Mouse (Mus musculus): ENCODE results near the gene Rap1gap2. TPM values are rescaled to one million over a fixed set of nuclear protein-coding genes. Genes with fewer than 3 reads are reported as not detected.
A peak's percentile ranks its signal among the peaks of the same experiment; 100 is the strongest.

Gene Rap1gap2
- 2.1 and 2.4 TPM in 2 replicates for polyA plus RNA-seq (2015; fragmentation: Nextera tagmentation; extraction: Ambion mirVana)

- peaks cover 53% of the 10 kb centered on the region for H3K27me3 ChIP-seq
Measured at GRCm38 (mm10) chr11:74610545-74611176, at the start of gene Rap1gap2. TSS of gene Rap1gap2 (minus strand) at chr11:74610915.

DNA sequence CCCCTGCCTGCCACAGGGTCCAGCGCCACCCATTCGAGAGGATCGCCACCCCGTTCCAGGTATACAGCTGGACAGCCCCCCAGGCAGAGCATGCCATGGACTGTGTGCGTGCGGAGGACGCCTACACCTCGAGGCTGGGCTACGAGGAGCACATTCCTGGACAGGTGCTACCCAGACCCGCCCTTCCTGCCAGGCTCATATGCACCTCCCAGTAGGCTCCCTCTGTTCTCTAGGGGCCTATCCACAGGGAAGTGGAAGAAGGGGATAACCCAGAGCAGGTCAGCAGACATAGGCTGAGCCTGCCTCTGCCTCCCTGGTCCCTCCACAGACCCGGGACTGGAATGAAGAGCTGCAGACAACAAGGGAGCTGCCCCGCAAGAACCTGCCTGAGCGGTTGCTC, 49.6 kb upstream of the Rap1gap2 start:
- H3K9me3 ChIP-seq, result no peaks in the 10 kb centered on the region
- WGBS, result 92% methylated on average over 13 of the region's 13 CpGs

More at GRCm38 (mm10) chr11:74610545-74611176, at the start of gene Rap1gap2:
- H3K4me3 ChIP-seq, result peak within 1 kb of the TSS; percentile 32
- no peak within 1 kb of the TSS for H3K9ac ChIP-seq
- H3K36me3 ChIP-seq, result no peaks in the 10 kb centered on the region
- peaks cover 5% of the 10 kb centered on the region; the same call in 1 of the 2 replicates for H3K4me1 ChIP-seq
- no peak for ATAC-seq (ENCODE audit: borderline replicate concordance, extremely low read depth, low FRiP score, low TSS enrichment)
- no peak within 1 kb of the TSS for H3K27ac ChIP-seq
- 3% methylated on average over 50 of the region's 50 CpGs for WGBS
- H3K4me2 ChIP-seq, result peak within 1 kb of the TSS; percentile 59
- no peaks in the 10 kb centered on the region for H3K9me3 ChIP-seq

DNA sequence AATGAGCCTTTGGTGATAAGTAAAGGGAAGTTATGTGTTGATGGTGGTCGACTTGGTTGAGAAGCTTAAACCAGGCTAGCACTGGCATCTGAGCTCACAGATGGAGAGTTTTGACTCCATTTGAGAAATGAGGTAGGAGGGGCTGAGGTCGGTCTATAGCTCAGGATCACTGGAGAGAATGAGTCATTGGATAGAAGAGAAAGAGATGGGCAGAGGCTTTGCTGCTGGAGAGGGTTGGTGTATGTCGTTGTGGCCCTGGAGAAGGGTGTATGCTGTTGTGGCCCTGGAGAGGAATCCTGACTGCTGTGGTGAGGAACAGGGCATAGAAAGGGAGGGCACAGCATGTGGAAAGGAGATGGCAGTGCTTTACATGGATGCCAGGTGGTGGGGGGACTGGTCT, 45.2 kb upstream of the Rap1gap2 start:
- 74% methylated on average over 3 of the region's 3 CpGs for WGBS
- Histone ChIP-seq H3K4me3 (no peak overlapping the region), H3K4me1 (peaks cover 11% of the 10 kb centered on the region), H3K27me3 (no peaks in the 10 kb centered on the region), H3K9me3 (no peaks in the 10 kb centered on the region), H3K36me3 (peaks cover 39% of the 10 kb centered on the region), H3K4me2 (no peak overlapping the region), H3K9ac (no peak overlapping the region), H3K27ac (no peak overlapping the region)
- ATAC-seq (ENCODE audit: borderline replicate concordance, extremely low read depth, low FRiP score, low TSS enrichment), result no peak

More for the DNA sequence above, 49.6 kb upstream of the Rap1gap2 start:
- ATAC-seq (ENCODE audit: borderline replicate concordance, extremely low read depth, low FRiP score, low TSS enrichment), result no peak
- H3K4me2 ChIP-seq, result no peak overlapping the region
- no peaks in the 10 kb centered on the region for H3K27me3 ChIP-seq
- H3K4me3 ChIP-seq, result no peak overlapping the region
- H3K4me1 ChIP-seq, result no peaks in the 10 kb centered on the region
- peaks cover 74% of the 10 kb centered on the region for H3K36me3 ChIP-seq
- H3K27ac ChIP-seq, result no peak overlapping the region
- H3K9ac ChIP-seq, result no peak overlapping the region

DNA sequence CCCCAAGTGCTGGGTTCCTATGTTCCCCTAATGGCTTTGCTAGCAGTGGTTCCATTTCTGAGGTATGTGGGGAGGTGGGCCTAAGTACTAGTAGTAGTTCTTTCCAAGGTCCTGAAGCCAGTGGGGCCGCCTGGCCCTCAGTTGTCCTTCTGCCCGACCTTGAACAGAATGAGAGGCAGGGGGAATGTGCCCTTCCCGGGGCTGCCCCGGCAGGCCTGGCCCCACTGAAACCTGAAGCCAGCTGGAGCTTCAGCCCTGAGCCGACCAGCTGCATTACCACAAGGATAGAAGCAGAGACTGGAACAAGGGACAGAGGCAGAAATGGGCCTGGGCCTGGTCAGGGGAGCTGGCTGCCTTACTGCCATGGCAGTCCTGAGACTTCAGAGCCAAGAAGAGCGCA, 42.7 kb upstream of the Rap1gap2 start:
- H3K36me3 ChIP-seq, result peaks cover 14% of the 10 kb centered on the region
- no peak overlapping the region for H3K4me2 ChIP-seq
- 55% methylated on average over 6 of the region's 6 CpGs for WGBS
- H3K27ac ChIP-seq, result no peak overlapping the region
- no peak for ATAC-seq (ENCODE audit: borderline replicate concordance, extremely low read depth, low FRiP score, low TSS enrichment)
- H3K4me3 ChIP-seq, result no peak overlapping the region
- H3K9me3 ChIP-seq, result no peaks in the 10 kb centered on the region
- no peaks in the 10 kb centered on the region for H3K27me3 ChIP-seq
- peaks cover 23% of the 10 kb centered on the region for H3K4me1 ChIP-seq
- H3K9ac ChIP-seq, result no peak overlapping the region

- ATAC-seq (ENCODE audit: borderline replicate concordance, extremely low read depth, low FRiP score, low TSS enrichment), result no peak
- H3K9ac ChIP-seq, result no peak overlapping the region
Measured at GRCm38 (mm10) chr11:74652791-74653191, 42.1 kb upstream of the Rap1gap2 start.

GRCm38 (mm10) chr11:74650576-74651100, 39.9 kb upstream of the Rap1gap2 start:
- no peak for ATAC-seq (ENCODE audit: borderline replicate concordance, extremely low read depth, low FRiP score, low TSS enrichment)
- 48% methylated on average over 4 of the region's 4 CpGs for WGBS
- H3K4me1 ChIP-seq, result peaks cover 23% of the 10 kb centered on the region

More at GRCm38 (mm10) chr11:74652791-74653191, 42.1 kb upstream of the Rap1gap2 start:
- H3K4me2 ChIP-seq, result no peak overlapping the region
- H3K9me3 ChIP-seq, result no peaks in the 10 kb centered on the region
- no peaks in the 10 kb centered on the region for H3K27me3 ChIP-seq
- 89% methylated on average over 4 of the region's 4 CpGs for WGBS
- no peak overlapping the region for H3K27ac ChIP-seq
- H3K36me3 ChIP-seq, result peaks cover 8% of the 10 kb centered on the region
- H3K4me1 ChIP-seq, result peaks cover 23% of the 10 kb centered on the region
- no peak overlapping the region for H3K4me3 ChIP-seq

GRCm38 (mm10) chr11:74649647-74650551, 39.2 kb upstream of the Rap1gap2 start:
- H3K27me3 ChIP-seq, result no peaks in the 10 kb centered on the region
- peak overlapping the region; percentile 80 for H3K9ac ChIP-seq
- peaks cover 23% of the 10 kb centered on the region for H3K4me1 ChIP-seq
- H3K4me3 ChIP-seq, result peak overlapping the region; percentile 100
- no peaks in the 10 kb centered on the region for H3K36me3 ChIP-seq
- WGBS, result under 1% methylated on average over 53 of the region's 53 CpGs
- peak overlapping the region; percentile 65 for H3K27ac ChIP-seq
- peak overlapping the region; percentile 90 for H3K4me2 ChIP-seq
- peak; percentile 31; the same call in 1 of the 2 replicates for ATAC-seq (ENCODE audit: borderline replicate concordance, extremely low read depth, low FRiP score, low TSS enrichment)
- no peaks in the 10 kb centered on the region for H3K9me3 ChIP-seq

More at GRCm38 (mm10) chr11:74650576-74651100, 39.9 kb upstream of the Rap1gap2 start:
- H3K4me2 ChIP-seq, result peak overlapping the region; percentile 90
- H3K36me3 ChIP-seq, result no peaks in the 10 kb centered on the region
- 0 out of 2 replicates have a peak overlapping the region, but pooled peaks have one; percentile 5 for H3K27ac ChIP-seq
- H3K4me3 ChIP-seq, result peak overlapping the region; percentile 100
- H3K9ac ChIP-seq, result peak overlapping the region; percentile 80
- no peaks in the 10 kb centered on the region for H3K27me3 ChIP-seq
- H3K9me3 ChIP-seq, result no peaks in the 10 kb centered on the region

DNA sequence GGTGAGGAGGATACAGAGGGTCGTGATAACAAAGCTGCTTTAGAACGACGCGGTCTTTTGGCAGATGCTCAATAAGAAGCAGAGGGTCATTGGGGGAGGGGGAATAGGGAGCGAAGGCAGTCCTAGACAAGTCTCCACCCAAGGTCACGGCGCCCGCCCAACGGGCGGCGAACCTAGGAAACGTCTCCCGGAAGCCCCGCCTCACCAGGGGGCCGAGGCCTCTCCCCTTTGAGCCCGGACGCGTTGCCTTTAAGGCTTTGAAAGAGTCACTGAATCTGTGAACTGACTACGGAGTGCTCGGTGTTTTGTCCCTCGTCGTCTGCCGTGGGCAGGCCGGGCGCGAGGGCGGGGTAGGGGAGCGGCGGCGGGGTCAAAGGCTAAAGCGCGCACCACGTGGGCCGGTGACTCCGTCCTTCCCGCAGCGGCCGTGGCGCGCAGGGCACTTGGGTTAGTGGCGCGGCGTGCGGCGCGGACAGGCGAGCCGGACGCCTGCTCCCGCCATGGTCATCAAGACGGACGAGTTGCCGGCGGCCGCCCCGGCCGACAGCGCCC, 38.5 kb upstream of the Rap1gap2 start, which contains the start of gene Cluh:
Gene Cluh (plus strand): TSS at position 401 of the 552 bp plus-strand sequence.
- peak within 1 kb of the TSS; percentile 80 for H3K9ac ChIP-seq
- under 1% methylated on average over 58 of the region's 58 CpGs for WGBS
- H3K36me3 ChIP-seq, result no peaks in the 10 kb centered on the region
- H3K4me3 ChIP-seq, result peak within 1 kb of the TSS; percentile 100
- no peaks in the 10 kb centered on the region for H3K9me3 ChIP-seq
- peak; percentile 92 for ATAC-seq (ENCODE audit: borderline replicate concordance, extremely low read depth, low FRiP score, low TSS enrichment)
- H3K27me3 ChIP-seq, result no peaks in the 10 kb centered on the region
- peak within 1 kb of the TSS; percentile 65 for H3K27ac ChIP-seq
- H3K4me2 ChIP-seq, result peak within 1 kb of the TSS; percentile 90
- H3K4me1 ChIP-seq, result peaks cover 23% of the 10 kb centered on the region

- H3K9ac ChIP-seq, result peak overlapping the region; percentile 80
- no peaks in the 10 kb centered on the region for H3K9me3 ChIP-seq
- H3K36me3 ChIP-seq, result no peaks in the 10 kb centered on the region
- H3K4me2 ChIP-seq, result peak overlapping the region; percentile 90
- peak overlapping the region; percentile 100 for H3K4me3 ChIP-seq
- no peaks in the 10 kb centered on the region for H3K27me3 ChIP-seq
- H3K4me1 ChIP-seq, result peaks cover 23% of the 10 kb centered on the region
- peak overlapping the region; percentile 65 for H3K27ac ChIP-seq
- WGBS, result 6% methylated on average over 1 of the region's 1 CpGs
- peak; percentile 15; the same call in 1 of the 2 replicates for ATAC-seq (ENCODE audit: borderline replicate concordance, extremely low read depth, low FRiP score, low TSS enrichment)
Measured at GRCm38 (mm10) chr11:74648676-74649075, 38.0 kb upstream of the Rap1gap2 start.

- Histone ChIP-seq H3K27ac (no peak overlapping the region), H3K4me3 (no peak overlapping the region), H3K4me2 (no peak overlapping the region), H3K9me3 (no peaks in the 10 kb centered on the region), H3K36me3 (no peaks in the 10 kb centered on the region), H3K9ac (no peak overlapping the region), H3K4me1 (peaks cover 23% of the 10 kb centered on the region), H3K27me3 (no peaks in the 10 kb centered on the region)
- 83% methylated on average over 1 of the region's 1 CpGs for WGBS
- no peak for ATAC-seq (ENCODE audit: borderline replicate concordance, extremely low read depth, low FRiP score, low TSS enrichment)
Measured at GRCm38 (mm10) chr11:74647966-74648365, 37.3 kb upstream of the Rap1gap2 start.

DNA sequence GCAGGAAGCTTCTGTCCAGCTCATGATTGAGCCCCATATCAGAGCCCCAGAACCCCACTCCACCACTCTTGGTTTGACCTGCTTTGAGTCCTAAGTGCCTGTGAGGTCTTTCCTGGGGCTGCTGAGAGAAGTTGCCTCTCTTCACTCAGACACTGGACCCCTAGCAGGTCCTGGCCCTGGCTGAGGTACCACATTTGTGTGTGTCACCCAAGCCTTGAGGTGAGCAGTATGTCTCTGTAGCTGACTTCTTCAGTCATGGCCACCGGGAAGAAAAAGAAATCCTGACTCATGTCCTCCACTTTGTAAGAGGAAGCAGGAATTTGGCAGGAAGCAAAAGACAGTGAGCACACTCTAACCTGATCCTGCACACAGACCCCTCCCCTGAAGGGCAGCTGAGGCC, 28.9 kb upstream of the Rap1gap2 start:
- H3K27me3 ChIP-seq, result no peaks in the 10 kb centered on the region
- ATAC-seq (ENCODE audit: borderline replicate concordance, extremely low read depth, low FRiP score, low TSS enrichment), result no peak
- H3K9ac ChIP-seq, result no peak overlapping the region
- H3K4me2 ChIP-seq, result no peak overlapping the region
- H3K4me3 ChIP-seq, result no peak overlapping the region; the same call in 1 of the 2 replicates
- H3K27ac ChIP-seq, result peak overlapping the region; percentile 98
- no peaks in the 10 kb centered on the region for H3K9me3 ChIP-seq
- 48% methylated on average over 1 of the region's 1 CpGs for WGBS
- H3K4me1 ChIP-seq, result peaks cover 31% of the 10 kb centered on the region
- H3K36me3 ChIP-seq, result no peaks in the 10 kb centered on the region
